Mouse (Mus musculus) E14TG2a.4 (cell line): ENCODE data around the gene Fgd2.

ENCODE experiments used
- CTCF ChIP-seq: conservative IDR thresholded peaks from 2 replicates; pipeline ENCODE4 v1.5.1; 2014; ENCODE audit warnings: low read length
- NANOG ChIP-seq: IDR thresholded peaks from 2 replicates; pipeline ENCODE4 v1.6.1; 2014; ENCODE audit warnings: borderline replicate concordance, low read length, mixed read lengths
- POU5F1 ChIP-seq: IDR thresholded peaks from 2 replicates; pipeline ENCODE4 v1.6.1; 2014; ENCODE audit warnings: low read length, borderline replicate concordance

GRCm38 (mm10) chr17:29418758-29419380 is 58.2 kb downstream of the Fgd2 start:
- TF ChIP-seq CTCF (no peak), NANOG (no peak), POU5F1 (no peak)
